Mouse (Mus musculus): ENCODE results near the gene Foxp3.

DNA sequence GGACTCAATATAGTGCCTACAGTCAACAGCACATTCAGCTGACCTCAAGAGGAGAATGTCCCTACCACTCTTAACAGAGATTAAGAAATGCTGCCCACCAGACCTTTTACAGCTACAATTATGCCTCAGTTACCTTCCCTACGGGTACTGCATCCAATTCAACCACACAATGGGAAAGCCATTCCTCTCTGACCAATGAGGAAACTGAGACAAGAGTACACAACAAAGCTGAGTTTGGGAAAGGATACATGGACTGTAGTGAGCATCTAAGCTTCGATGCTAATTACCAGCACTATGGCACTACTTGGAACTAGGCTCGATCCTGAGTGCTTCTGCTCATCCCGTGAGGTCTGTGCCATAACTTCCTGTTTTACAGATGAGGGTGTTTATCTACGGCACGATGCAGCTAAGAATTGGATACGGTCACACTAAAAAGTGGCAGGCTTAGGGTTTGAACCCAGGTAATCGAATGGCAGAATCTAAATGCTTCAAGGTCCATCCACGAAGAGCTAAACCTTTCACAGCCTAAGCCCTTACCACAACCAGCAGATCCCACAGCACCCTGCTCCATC, 1.8 kb upstream of the Foxp3 start:
- TF ChIP-seq POLR2A (IDR thresholded peaks at IDR 0.05; ENCODE audit: insufficient read depth, low read depth, low read length) (no peak), CTCF (IDR thresholded peaks at IDR 0.05; ENCODE audit: insufficient read depth, low read depth, low read length) (no peak)
